Mouse (Mus musculus): ENCODE measurements around the gene Sertad2.

The Sertad2 gene

DNA sequence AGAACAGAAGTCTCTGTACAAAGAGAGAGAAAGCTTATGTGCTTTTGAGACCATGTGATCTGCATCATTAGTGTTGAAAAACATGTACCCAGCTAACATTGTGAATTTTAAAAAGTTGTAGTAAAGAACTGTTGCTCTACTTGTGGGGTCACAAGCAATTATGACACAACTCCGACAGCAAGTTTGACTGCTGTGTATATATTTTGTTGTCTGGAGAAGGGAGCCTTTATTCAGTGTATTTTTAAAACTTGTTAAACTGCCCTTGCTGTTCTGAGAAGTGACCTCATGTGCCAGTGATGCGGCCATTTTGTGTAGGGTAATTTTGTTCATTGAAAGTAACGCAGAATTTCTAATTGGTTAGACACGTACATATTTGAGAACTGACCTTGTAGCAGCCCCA lies 61.1 kb downstream of the Sertad2 start:
- DNase-seq: no peak

GRCm38 (mm10) chr11:20605613-20606012 lies 62.6 kb downstream of the Sertad2 start:
- DNase-seq: no peak

DNA sequence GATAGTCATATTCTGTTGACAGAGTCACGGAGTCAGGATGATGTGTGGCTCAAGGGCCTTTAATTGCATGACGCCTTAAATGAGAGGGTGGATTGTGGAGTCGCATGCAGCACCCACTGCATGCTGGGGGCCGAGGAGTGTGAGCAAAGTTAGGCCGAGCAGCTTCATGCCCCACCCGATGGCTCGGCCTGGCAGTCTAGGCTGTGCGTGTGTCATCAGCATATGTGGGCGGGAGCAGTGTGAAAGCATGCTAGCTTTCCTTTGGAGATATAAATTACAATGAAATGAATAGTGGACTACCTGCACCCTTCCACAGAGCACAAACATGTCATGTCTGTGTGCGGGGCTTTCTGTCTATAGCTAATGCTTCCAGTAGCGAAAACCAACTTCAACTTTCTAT lies 65.4 kb downstream of the Sertad2 start:
- no peak for DNase-seq

GRCm38 (mm10) chr11:20613223-20613622 lies 70.2 kb downstream of the Sertad2 start:
- no peak for DNase-seq

GRCm38 (mm10) chr11:20616103-20616502 lies 73.0 kb downstream of the Sertad2 start:
- no peak for DNase-seq

DNA sequence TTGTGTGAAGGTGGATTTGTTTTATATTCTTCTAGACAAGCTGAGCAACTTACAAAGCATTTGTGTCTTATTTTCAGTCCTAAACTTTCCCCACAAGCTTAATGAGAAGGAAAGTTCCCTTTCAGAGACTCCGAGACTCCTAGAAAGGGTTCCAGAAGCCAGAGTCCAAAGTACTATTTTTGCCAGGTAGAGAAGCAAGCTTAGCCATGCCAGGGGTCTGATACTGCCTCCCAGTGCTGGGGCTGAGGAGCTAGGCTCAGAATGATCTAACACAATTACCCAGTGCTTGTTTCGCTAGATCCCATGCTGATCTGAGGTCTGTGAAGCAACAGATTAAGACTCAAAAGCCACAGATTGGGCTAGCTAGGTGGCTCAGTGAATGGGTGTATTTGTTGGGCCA lies 84.1 kb downstream of the Sertad2 start:
- DNase-seq: no peak

GRCm38 (mm10) chr11:20628216-20628615 lies 85.2 kb downstream of the Sertad2 start:
- no peak for DNase-seq

GRCm38 (mm10) chr11:20629700-20630099 lies 86.6 kb downstream of the Sertad2 start:
- no peak for DNase-seq

GRCm38 (mm10) chr11:20631026-20631940 lies 88.2 kb downstream of the Sertad2 start:
- DNase-seq: peak; percentile 95 to 96

DNA sequence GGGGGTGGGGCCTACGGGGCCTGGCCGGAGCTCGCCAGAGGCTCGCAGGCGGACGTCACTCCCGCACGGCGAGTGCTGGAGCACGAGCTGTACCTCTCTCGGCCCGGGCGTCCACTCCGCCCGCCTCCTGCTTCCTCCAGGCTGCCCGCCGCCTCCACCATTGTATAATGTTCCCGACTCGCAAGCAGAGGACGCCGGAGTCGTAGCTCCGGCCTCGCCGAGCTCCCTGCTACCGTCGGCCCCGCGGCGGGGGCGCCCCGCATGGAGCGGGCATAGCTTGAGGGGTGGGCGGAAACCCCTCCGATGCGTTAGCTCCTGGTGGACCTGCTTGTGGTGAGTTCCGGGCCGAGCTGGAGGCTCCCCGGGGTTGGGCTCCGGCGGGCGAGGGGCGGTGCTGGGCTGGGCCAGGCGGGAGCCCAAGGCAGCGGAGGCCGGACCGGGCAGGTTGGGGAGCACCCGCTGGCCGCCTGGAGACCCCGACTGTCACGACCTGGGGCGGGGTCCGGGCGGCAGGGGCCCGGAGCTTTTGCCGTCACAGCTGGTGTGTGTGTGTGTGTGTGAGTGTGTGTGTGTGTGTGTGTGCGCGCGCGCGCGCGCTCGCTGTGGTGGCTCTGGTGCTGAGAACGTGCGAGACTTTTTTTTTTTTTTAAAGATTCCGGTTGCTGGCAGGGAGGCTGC lies 89.0 kb downstream of the Sertad2 start:
- peak in 1 of 2 experiments; percentile 79 for DNase-seq

DNA sequence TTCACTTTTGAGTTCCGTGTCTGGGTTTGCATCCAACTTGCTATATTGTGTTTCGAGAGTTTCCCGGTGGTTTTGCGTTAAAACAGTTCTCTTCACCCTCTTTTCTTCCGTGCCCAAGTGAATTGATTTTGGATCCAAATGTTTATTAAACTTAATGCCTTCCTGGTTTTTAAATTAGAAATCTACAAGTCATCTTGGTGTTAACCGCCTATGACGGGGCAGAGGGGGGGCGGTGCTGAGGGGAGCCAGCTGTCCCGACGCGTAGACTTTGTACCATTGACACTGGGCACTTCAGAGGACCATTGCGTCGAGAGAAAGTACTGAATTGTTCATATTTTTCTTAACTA lies 89.5 kb downstream of the Sertad2 start:
- peak in 1 of 2 experiments; percentile 54 for DNase-seq

- DNase-seq: no peak
Measured at GRCm38 (mm10) chr11:20634543-20634942, 91.5 kb downstream of the Sertad2 start.

GRCm38 (mm10) chr11:20635646-20636045 lies 92.6 kb downstream of the Sertad2 start:
- no peak for DNase-seq

- DNase-seq: no peak
Measured at GRCm38 (mm10) chr11:20636114-20636513, 93.1 kb downstream of the Sertad2 start.

DNA sequence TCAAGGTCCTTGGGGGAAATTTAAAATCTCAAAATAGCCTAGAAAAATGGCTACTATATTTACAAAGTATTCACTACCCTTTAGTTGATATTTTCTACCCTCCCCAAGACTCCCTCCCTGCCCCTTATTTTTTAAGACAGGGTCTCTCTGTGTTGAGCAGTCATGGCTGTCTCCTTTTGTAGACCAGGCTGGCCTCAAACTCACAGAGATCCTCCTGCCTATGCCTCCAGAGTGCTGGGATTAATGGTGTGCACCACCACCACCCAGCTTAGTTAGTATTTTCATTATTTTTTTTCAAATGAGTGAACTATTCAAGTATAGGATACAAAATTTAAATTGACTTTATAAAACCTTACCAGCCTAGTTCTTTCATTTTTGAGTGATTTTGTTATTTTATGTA lies 94.0 kb downstream of the Sertad2 start:
- no peak for DNase-seq

- DNase-seq: peak; percentile 89 to 95
Measured at GRCm38 (mm10) chr11:20638841-20639240, 95.8 kb downstream of the Sertad2 start.

DNA sequence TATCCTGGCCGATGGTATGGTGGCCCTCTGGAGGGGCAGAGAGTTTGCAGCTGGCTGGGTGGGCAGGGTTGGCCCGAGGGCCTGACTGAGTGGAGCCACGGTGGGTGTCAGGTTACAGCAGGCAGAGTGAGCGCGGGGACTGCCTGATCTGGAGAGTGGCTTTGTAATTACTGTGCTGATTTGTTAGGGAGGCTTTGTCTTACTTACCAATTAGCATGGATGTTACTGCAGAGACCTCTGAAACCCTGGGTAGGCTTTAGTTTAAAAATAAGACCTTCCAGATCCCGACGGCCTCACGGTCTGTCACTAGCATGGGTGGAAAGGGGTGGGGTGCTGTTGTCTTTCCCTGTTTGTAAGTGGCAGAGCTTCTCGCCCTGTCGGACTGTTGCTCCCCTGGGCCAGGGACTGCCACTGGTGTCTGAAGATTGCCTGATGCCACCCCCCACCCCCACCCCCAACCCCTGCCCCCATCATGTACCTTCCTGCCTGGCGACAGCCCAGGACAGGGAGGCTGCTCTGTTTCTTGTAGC lies 96.9 kb downstream of the Sertad2 start:
- DNase-seq: no peak

GRCm38 (mm10) chr11:20642321-20642720 lies 99.3 kb downstream of the Sertad2 start:
- DNase-seq: no peak

- no peak for DNase-seq
Measured at GRCm38 (mm10) chr11:20643161-20643560, 100.1 kb downstream of the Sertad2 start.

DNA sequence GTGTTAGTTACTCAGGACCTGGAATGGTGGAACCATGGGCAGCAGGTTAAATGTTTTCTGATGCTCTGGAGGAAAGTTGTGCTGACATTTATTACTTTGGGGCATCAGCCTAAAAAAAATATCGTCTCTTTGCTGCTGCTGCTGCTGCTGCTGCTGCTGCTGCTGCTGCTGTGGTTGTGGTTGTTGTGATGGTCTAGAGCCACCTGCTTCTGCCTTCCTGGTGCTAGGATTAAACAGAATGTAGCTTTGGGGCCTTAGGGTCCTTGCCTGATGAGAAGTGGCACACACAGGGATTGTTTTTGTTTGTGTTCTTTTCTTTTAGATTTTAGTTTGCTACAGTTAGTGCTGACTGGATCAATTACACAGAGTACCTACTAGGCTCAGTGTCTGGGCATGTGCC lies 101.1 kb downstream of the Sertad2 start:
- no peak for DNase-seq

DNA sequence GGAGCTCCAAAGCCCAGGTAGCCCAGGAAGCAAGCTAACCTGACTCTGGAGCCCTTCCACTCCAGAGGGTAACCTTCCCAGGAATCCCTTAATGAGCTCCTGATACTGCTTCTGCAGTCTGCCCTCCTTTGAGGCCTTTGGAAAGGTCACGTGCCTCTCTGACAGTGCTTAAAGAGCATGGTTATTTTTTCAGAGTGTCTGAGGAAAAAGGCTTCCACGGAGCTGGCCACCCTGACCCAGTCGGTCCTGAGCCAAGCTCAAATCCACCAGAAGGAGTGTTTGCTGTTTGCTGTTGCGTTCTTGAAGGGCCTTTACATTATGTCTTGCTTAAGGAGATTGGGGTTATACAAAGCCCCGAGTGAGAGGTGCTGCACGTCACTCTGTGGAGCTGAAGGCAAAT lies 101.8 kb downstream of the Sertad2 start:
- no peak for DNase-seq

DNA sequence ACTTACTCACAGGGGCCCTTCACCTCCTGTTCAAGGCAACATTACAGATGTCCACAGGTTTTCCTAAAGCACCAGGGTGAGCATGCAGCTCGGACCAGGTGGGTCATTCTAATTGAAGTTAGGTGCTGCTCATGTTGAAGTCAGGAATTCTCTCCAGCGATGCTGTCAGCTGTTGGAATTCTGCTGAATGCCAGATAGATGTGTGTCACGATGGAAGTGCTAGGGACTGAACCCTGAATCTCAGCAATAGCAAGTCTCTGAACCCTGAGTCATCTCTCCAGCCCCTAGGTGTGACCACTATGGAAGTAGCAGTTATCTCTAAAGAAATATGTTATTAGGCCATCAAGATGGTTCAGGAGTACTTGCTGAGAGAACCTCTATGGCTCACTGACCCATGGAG lies 102.5 kb downstream of the Sertad2 start:
- no peak for DNase-seq

GRCm38 (mm10) chr11:20646142-20646541 lies 103.1 kb downstream of the Sertad2 start:
- DNase-seq: no peak

All from cerebellum, postnatal 14 days (tissue).